Mouse (Mus musculus) bone marrow macrophage, adult 2 months (primary cell): Measurements from ENCODE around the gene Il1f10.

Experiments
- CTCF ChIP-seq: IDR thresholded peaks from 2 replicates; pipeline ENCODE4 v1.5.1; 2012; ENCODE audit warnings: low read depth, mild to moderate bottlenecking, low read length, moderate library complexity
- POLR2A ChIP-seq: IDR thresholded peaks from 2 replicates; pipeline ENCODE4 v1.6.1; 2012; ENCODE audit warnings: mild to moderate bottlenecking, low read depth, low read length, borderline replicate concordance

DNA sequence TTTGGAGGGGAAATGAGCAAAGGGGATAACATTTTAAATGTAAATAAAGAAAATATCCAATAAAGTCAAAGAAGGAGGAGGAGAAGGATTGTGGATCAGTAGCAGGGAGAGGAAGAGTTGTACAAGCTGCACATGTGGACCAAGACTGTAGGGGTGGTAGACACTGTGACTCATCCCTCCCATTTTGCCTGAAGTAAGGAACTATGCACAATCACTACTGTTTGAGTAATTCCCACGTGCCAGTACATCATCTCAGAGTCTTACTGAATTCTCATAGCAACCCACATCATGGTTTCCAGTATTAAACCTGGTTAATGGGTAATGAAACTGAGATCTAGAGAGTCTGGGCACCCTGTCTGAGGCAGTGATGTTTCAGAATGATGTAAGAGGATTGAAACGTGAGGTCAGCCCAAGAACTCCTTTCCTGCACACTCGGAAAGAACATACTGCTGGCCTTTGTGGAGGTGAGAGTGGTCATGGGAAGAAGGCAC is 50.4 kb downstream of the Il1f10 start:
- TF ChIP-seq POLR2A, result no peak
- TF ChIP-seq CTCF, result no peak
